Mouse (Mus musculus) B cell, adult 67 days (primary cell): ENCODE measurements around the gene Lmo3. TPM values are rescaled to one million over a fixed set of nuclear protein-coding genes. Genes with fewer than 3 reads are reported as not detected.

Experiments used
- total RNA-seq, 2 experiments: library from RNA; stranded (reverse); gene quantifications; 4 replicates each; pipeline ENCODE4 v1.2.4; 2023

Gene Lmo3
- not detected for total RNA-seq

GRCm38 (mm10) chr6:138581734-138582505 lies at the start of gene Lmo3:
TSS of gene Lmo3 (minus strand) at chr6:138581968.

Other genes with a start within 250 kb of the Lmo3 start
- gene Igbp1b, start 76.6 kb upstream of the Lmo3 start, total RNA-seq = not detected